Mouse (Mus musculus) ZHBTc4 (cell line): ENCODE results near the gene Frs3.
"Not testable (repeated sequence)": the region's sequence is repeated elsewhere in the genome, so short reads cannot be mapped to it uniquely, and the experiment has no call there.

Experiments used
- DNase-seq: peaks from one replicate; pipeline ENCODE4 v3.0.0-alpha.2; 2011; ENCODE audit warnings: low read depth, low spot score

The Frs3 gene

DNA sequence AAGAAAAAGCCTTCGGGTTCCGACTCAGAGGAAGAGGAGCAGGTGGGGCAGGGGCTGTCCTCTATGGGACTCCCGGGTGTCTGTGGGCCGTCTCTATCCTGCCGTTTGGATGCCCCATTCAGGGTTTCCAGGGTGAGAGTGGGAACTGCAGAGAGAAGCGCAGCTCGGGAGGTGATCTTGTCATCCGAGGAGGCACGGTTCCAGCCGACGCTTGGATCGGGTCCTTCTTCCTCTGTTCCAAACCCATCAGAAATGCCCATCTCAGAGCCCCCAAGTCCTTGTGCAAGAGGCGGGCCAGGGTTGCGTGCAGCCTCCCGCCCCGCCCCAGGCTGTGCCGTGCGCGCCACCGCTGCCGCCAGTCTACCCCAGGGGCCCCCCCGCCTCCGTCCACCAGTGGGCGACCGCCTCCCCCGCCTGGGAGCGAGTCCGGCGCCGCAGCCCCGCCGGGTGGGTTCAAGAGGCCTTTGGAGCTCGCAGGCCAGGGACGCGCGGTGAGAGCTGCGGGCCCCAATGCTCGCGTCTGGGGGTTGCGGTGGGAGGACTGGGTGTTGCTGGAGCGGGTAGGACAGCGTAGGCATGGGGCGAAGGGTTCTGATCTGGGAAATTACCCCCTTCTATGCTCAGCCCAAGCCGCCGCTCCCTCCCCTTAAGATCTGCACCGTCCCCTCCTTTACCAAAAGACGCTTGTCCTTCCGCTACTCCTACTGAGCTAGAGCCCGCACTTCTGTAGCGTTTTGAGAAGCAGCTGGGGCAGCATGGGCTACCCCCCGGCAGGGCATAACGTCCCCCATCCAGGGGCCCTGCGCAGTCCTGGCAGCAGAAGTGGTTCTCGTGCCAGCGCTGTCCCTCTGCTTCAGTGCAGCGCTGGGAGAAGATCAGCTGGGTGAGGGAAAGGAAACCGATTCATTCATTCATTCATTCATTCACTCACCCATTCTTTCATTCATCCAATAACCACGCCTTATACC is at the start of gene Frs3:
Gene Frs3, plus strand, starts transcription at position 423 of the 968 bp plus-strand sequence.
- DNase-seq: peak; percentile 61

DNA sequence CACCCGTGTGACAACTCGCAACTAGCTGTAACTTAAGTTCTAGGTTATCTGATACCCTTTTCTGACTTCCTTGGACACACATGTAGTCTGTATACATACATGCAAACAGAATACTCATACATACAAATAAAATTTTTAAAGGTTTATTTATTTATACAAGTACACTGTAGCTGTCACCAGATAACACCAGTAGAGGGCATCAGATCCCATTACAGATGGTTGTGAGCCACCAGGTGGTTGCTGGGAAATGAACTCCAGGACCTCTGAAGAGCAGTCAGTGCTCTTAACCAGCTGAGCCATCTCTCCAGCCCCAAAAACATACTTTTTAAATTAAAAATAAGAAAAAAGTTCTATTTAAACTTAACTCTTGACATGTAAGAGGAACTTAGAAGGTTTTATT is 45.8 kb upstream of the Frs3 start:
- DNase-seq: peak; percentile 54

DNA sequence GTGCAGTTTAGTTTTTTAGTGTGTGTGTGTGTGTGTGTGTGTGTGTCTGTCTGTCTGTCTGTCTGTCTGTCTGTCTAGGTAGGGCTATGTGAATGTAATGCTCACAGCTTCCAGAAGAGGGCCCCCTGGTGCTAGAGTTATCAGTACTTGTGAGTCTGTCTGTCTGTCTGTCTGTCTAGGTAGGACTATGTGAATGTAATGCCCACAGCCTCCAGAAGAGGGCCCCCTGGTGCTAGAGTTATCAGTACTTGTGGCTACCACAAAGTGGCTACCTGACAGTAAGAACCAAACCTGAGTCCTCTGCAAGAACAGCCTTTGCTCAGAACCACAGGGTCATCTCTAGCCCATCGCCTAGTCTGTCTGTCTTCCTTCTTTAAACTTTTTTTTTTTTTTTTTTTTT is 42.1 kb upstream of the Frs3 start:
- DNase-seq: peak; percentile 94

DNA sequence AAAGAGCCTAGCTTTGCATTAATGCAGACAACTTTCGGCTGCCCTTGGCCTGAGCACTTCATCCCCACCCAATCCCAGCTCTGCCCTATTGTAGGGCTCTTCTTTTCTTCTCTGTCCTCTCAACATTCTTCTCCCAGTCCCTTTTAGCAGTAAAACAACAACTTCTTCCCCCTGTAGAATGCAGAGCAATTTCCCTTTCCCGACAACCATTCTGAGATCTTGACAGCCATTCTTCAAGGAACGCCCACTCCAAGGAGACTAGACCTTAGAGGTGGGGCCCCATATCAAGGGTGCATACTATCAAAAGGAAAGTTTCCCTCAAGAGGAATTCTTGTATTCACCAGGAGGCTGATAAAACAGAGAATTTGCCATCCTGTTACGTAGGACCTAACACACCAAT is 39.9 kb upstream of the Frs3 start:
- peak; percentile 85 for DNase-seq

DNA sequence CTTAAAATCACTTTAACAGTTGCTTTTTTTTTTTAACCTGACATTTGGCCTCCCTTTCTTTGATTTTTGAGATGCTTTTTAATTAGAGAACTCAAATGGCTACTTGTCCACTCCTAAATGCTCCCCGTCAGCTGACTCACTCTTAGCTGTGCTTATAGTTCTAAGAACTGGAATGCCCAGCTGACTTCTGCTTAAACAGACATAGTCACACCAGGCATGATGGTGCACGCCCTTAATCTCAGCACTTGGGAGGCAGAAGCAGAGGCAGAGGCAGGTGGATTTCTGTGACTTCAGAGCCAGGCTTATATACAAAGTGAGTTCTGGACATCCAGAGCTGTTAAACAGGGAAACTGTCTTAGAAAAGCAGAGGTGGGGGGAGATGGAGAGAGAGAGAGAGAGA is 36.9 kb upstream of the Frs3 start:
- DNase-seq: no peak

DNA sequence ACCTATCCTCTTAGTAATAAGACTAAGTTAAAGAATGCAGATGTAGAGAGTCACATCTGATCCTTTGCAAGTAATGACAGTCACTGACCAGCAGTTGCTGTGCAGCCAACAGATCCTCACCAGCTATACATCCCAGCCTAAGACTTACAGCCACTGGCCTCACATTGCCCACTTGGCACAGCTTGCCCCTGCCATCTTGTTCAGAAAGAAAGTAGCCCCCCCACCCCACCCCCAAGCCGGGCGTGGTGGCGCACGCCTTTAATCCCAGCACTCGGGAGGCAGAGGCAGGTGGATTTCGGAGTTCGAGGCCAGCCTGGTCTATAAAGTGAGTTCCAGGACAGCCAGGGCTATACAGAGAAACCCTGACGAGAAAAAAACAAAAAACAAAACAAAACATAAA is 34.5 kb upstream of the Frs3 start:
- DNase-seq: not testable (repeated sequence)

DNA sequence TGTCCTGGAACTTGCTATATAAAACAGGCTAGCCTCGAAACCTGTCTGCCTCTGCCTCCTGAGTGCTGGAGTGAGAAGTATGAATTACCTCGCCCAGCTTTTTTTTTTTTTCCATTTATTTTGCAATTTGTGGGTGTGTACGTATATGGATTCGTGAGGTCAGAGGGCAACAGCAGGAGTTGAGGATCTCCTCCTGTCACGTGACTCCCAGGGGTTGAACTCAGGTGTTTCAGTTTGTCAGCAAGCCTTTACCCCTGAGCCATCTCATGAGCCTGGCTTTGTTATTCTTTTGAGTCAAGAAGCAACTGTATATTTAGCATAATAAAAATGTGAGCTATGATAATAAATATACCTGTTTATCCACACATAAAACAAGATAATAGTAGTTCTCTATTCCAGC is 33.1 kb upstream of the Frs3 start:
- peak; percentile 25 for DNase-seq

DNA sequence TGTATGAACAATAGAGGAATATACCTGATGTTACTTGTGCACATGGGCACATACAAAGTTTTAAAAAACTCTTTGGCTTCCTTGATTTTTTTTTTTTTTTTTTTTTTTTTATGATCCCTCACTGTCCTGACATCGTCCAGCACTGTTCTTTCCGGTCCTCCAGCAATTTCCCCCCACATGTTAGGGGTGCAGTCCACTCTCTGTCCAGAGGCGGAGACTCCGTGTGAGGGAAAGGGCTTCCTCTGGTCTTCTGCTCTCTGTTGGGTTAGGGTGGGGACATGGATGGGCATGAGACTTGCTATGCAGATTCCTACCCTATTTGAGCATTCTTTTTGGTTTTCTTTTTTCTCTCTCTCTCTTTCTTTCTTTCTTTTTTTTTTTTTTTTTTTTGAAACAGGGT is 30.9 kb upstream of the Frs3 start:
- DNase-seq: no peak

DNA sequence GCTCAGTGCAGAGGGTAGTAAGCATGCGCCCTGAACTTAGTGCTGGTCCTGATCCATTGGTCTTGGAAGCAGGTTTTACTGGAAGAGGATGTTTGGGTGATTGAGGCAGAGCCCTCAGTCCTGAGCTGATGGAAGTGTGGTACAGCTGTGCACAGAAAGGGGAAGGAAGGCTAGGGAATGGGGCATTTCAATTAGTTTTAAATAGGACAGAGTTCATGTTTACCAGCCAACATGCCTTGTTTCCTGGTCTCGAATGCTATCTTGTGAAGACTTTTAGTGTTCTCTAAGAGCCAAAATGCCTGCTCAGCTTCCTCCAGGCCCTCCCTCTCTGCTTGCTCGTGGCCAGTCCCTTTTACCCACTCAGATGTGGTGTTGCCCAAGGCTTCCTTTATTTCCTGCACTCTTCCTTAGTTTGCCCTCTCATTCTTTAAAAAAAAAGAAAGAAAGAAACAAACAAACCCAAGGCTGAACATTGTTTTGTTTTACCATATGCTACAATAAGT is 30.0 kb upstream of the Frs3 start:
- no peak for DNase-seq

DNA sequence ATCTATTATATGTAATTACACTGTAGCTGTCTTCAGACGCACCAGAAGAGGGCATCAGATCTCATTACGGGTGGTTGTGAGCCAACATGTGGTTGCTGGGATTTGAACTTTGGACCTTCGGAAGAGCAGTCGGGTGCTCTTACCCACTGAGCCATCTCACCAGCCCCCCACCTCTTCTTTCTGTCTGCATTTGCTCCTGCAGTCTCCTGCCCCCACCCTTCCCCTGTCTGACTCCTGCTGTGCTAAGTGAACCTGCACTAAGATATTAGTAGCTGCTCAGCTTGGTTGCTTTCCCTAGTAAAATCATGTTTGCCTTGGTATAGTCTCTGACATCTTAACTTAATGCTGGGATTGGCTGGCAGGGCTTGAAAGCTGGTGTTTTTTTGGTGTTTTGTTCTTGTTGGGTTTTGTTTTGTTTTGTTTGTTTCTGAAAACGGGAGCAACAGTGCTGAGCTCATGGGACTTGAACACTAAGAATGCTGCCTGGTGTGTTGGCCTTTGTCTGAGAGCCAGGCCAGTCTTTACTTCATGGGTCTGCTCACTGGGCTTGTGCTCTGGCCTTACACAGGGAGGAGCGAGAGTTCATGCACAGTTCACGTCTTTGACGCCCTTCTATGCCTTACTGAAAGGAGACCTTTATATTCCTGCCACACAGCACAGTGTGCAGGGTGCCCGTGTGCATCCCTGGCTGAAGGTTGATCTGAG is 25.7 kb upstream of the Frs3 start:
- peak; percentile 42 for DNase-seq

DNA sequence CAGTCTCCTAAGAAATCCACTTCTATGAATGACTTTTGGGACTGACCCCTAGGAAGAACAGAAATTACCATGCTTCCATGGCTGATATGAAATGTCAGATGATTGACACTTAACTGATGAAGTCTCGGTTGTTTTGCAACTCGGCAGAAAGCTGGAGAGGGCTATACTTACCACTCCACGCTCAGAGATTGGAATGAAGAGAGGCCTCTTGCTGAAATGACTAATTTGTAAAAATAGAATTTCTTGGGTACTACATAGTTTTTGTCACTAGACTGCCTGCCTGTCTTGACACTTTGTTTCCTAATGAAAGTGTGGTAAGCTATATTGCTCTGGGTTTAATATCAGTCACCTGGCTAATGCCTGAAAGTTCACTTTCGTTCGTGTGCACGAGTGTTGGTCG is 24.4 kb upstream of the Frs3 start:
- no peak for DNase-seq

DNA sequence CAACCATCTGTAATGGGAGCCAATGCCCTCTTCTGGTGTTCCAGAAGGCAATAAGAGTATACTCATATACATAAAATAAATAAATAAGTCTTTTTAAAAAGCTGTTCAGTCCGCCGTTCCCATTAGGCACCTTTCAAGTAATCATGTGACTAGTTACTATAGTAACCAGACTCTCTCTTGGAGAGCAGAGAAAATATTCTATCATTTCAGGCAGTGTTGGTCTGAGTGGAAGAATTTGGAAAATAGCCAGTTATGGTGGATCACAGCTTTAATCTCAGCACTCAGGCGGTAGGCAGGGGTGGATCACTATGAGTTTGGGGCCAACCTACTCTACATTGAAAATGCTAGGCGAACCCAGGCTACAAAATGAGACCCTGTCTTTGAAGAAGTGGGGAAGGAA is 19.7 kb upstream of the Frs3 start:
- no peak for DNase-seq

DNA sequence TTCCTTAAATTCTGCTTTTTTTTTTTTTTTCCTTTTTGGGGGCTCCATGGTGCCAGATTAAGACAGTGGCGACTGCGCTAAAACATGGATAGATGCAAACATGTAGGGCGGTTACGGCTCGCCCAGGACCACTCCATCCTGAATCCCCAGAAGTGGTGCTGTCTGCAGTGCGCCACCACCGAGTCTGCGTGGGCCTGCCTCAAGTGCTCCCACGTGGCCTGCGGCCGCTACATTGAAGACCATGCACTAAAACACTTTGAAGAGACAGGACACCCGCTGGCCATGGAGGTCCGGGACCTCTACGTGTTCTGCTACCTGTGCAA is 16.9 kb upstream of the Frs3 start:
- DNase-seq: no peak

DNA sequence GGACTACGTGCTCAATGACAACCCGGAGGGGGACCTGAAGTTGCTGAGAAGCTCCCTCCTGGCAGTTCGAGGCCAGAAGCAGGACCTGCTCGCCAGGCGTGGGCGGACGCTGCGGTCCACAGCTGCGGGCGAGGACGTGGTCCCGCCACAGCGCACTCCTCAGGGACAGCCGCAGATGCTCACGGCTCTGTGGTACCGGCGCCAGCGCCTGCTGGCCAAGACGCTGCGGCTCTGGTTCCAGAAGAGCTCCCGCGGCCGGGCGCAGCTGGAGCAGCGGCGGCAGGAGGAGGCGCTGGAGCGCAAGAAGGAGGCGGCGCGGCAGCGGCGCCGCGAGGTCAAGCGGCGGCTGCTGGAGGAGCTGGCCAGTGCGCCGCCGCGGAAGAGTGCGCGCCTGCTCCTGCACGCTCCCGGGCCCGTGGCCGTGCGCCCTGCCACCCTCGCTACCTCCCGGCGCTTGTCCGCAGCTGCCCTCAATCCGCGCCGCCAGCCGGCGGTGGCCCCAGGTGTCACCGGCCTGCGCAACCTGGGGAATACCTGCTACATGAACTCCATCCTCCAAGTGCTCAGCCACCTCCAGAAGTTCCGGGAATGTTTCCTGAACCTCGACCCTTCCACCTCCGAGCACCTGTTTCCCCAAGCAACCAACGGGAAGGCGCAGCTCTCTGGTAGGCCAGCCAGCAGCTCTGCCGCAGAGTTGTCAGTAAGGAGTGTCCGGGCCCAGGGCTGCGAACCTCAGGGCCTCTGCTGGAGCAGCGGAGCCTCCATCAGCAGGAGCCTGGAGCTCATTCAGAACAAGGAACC is 16.3 kb upstream of the Frs3 start:
- peak; percentile 90 for DNase-seq

DNA sequence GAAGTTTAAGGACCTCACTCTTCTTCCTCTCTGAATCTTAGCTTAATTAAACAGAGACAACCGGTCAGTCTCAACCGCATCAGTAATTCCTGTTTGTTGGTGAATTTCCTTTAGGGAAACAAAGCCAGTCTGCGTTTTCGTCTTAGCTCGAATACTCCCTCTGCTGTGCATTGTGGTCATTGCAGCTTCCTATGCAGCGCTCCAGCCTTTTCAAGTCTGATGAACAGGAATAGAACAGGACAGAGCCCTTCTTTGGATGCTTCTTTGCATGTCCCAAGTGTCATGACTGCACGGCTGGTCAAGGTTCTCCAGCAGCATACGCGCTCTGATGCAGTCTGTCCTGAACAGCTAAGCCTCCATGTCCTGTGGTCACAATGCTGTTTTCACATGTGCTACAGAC is 12.2 kb upstream of the Frs3 start:
- peak; percentile 84 for DNase-seq

DNA sequence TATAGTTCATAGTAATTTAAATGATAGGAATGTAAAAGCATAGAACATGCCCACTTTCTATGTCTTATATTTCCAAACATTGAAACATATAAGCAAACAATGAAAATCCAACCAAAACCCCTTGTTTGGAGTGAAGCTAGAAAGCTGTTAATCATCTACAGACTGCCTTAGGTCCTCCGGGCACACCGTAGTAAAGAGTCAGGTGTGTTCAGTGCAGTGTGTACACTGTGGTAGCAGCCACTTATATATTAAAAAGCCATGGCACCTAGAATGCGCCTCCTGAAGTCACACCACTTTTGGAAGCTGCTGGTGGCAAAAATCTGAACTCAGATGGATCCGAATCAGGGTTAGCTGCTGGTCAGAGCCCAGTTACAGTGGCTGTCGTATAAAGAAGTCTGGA is 10.6 kb upstream of the Frs3 start:
- no peak for DNase-seq

DNA sequence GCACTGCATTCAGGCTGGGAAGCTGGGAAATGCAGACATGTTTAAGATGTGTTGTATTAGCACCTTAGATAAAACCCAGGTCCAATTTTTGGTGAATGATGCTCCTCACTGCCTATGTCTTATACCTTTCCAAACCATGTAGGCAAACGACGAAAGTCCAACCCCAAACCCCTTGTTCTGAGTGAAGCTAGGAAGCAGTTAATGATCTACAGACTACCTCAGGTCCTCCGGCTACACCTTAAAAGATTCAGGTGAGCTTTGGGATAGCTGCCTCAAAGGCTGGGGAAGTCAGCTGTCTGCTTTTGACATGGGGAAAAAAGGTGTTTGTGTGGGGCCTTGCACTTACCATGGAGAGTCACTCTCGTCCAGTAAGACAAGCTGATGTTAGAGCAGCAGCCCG is 10.1 kb upstream of the Frs3 start:
- DNase-seq: no peak

DNA sequence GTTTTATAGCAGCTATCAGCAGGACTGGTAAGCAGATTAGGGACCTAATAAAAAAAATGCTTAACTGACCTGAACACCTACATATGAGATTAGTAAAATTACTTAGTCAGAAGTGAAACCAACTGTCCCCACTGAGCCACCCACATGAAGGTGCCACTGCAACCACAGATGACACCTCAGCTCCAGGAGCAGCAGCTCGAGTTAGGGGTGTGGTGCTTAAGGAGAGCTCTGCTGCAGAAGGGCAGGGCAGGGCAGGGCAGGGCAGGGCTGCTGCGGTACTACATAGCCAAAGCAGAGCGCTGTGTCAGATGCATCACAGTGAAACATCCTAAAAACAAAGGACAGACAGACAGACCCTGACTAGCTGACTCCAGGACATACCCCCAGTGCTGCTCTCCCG is 6.0 kb upstream of the Frs3 start:
- no peak for DNase-seq

DNA sequence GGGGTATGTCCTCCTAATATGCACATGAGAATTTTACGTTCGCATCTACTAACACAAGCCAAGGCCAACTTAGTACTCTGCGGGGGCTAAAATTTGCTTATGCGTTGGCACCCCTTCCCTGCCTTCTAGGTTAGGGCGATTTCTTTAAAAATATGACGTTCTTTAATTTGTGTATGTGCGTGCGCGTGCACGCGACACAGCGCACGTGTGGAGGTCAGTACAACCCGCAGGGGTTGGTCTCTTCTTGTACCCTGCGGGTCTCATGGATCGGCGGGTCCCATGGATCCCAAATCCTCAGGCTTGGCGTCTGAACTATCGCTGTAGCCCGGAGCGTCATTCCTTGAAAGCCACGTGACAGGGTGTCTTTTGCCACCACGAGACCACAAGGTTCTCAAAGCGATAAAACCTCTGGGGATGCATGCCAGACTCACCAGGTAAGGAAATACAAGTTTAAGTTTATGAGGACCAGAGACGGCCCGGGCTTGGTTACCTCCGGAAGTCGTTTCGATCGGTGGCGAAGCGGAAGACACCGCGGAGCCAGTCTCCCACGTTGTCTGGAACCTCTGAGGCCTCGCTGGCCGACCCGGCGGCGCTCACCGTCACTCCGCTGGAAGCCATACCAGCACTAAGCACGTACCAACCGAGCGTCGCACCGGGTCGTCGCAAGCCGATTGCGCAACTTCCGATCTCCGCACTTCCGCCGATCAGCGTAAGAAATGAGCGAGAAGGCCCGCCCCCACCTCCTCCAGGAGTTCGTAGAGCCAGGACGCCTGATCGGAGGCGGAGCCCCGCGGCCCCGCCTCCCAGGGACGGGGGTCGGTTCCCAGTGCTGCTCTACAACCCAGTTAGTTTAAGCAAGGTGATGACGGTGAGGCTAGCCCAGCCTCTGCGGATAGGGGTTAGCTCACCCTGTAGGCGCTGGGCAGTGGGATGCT is 1.2 kb upstream of the Frs3 start:
- peak; percentile 99 for DNase-seq

DNA sequence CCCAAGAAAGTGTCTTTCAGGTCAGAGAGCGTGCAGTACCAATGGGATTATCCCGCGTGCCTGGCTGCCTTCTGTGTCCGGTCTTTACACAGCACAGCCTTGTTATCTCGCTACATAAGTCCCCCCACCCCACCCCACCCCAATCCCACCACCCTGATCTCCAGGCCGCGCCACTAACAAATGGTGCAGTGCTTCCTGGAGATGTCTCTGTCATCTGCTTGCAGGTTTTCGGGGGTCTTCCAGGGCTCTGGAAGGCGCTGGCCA is 554 bp upstream of the Frs3 start, which contains the start of gene Tomm6:
Gene Tomm6, minus strand, starts transcription at position 43 of the 264 bp plus-strand sequence.
- DNase-seq: no peak

DNA sequence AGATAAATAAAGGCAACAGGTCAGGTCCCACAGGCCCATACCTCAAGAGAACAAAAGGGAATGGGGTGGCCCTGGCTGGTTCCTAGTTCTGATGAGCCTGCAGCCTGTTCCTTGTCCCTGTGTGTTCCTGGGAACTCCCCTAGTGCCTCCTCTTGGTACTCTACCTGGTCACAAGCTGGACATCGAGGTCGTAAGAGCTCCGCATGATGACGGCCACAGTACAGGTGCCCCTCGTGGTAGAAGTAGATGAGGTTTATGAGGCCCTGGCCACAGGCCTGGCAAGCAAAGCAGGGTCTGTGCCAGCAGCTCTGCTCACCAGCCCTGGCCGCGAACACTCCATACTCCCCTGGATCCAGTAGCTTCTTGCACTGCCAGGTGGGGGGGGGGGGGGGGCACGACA is 1.1 kb downstream of the Frs3 start:
- no peak for DNase-seq
